Mouse (Mus musculus) CH12F3 (cell line): ENCODE measurements around the gene Heg1.

Source experiments
- in situ Hi-C: fragments of 300-500 bp; cut with MboI; formaldehyde crosslinking; loops from 2 replicates; pipeline ENCODE4 v1.14.3; 2020; ENCODE audit warnings: low sequenced_read_pairs

The Heg1 gene

GRCm38 (mm10) chr16:33797860-33798259, 113.7 kb downstream of the Heg1 start:
- in situ Hi-C loops, result no loop called here

GRCm38 (mm10) chr16:33810002-33810401, 125.8 kb downstream of the Heg1 start:
- in situ Hi-C loops, result no loop called here

GRCm38 (mm10) chr16:33818413-33819165, 134.4 kb downstream of the Heg1 start:
- in situ Hi-C loops, result no loop called here

GRCm38 (mm10) chr16:33820269-33821178, 136.4 kb downstream of the Heg1 start:
- in situ Hi-C loops, result loop anchor here (10.0 kb wide), 1 partner anchor 294 kb away; no protein-coding TSS in a partner anchor
